Mouse (Mus musculus) cerebellum, adult 2 months (tissue): Measurements from ENCODE around the gene Foxp1.

Source experiments
- CTCF ChIP-seq: fragments of 200-500 bp; IDR thresholded peaks from 2 replicates; pipeline ENCODE4 v1.5.1; 2011; ENCODE audit warnings: low read depth, mild to moderate bottlenecking, control low read depth, low read length, moderate library complexity, borderline replicate concordance; ENCODE audit not compliant: insufficient read depth
- POLR2A ChIP-seq: fragments of 200-500 bp; IDR thresholded peaks from 2 replicates; pipeline ENCODE4 v1.6.1; 2011; ENCODE audit warnings: low read length, control low read depth, borderline replicate concordance; ENCODE audit not compliant: insufficient read depth

DNA sequence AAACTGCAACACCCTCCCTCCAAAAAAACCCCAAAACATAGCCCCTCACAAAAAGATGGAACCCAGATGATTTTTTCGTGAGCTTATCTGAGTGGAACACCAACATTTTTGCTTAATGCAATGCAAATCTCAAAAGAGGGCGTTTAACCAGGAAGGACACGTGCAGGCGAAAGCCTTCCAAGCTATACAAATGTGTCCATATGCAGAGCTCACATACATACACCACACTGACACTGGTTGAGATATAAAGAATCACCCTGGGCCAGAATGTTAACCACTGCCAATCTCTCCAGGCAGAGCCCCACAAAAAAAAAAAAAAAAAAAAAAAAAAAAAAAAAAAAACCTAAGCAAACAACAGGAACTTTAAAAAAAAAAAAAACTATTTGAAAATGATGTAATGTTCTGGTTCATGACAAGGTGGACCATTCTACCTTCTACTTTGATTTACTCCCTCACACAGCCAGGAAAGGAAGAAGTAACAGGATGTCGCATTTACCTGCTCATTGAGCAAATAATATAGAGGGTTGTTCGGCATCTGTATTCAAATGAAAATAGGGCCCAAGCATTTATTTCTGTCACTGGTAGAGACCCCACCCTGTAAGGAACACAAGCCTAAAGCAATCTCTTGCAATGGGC lies 118.6 kb downstream of the Foxp1 start:
- TF ChIP-seq CTCF (no peak), POLR2A (no peak)
